Mouse (Mus musculus) gastrocnemius, postnatal 10 days (tissue): ENCODE results near the gene A930009A15Rik. TPM values are rescaled to one million over a fixed set of nuclear protein-coding genes. Genes with fewer than 3 reads are reported as not detected.
A peak's percentile ranks its signal among the peaks of the same experiment; 100 is the strongest.

Source experiments
- DNase-seq: peaks from one replicate; pipeline ENCODE4 v3.0.0; 2021; ENCODE audit warnings: mixed read lengths
- total RNA-seq, 2 experiments: library from RNA; stranded (reverse); gene quantifications; 2 replicates each; pipeline ENCODE4 v1.2.3; 2021

The A930009A15Rik gene
- total RNA-seq, 2 experiments from 2014 or later: not detected

DNA sequence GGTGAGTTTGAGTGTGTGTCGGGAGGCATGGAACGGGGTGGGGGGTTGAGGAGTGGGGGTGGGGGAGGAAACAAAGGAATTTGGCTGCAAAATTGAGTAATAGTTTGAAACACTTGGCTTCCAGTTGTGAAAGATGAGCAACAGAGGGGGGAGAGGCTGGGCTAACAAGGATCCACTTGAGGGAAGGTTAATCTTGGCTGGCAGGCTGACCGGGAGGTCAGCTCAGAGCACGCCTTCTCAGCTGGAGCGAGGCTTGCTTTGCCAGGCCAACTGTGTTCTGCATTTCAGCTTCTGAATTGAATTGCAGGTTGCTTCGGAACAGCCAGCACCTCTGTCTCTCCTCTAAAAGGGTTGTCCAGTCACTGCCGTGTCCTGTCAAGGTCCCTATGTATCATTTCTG lies 9.7 kb downstream of the A930009A15Rik start:
- DNase-seq: peak; percentile 24

- DNase-seq: no peak
These were observed 12.2 kb downstream of the A930009A15Rik start for GRCm38 (mm10) chr10:115581971-115582370.

GRCm38 (mm10) chr10:115583071-115583470 lies 13.3 kb downstream of the A930009A15Rik start:
- DNase-seq: no peak

- no peak for DNase-seq
These were observed 14.9 kb downstream of the A930009A15Rik start for GRCm38 (mm10) chr10:115584656-115585055.

GRCm38 (mm10) chr10:115585491-115586245 lies 15.9 kb downstream of the A930009A15Rik start:
- DNase-seq: no peak

- DNase-seq: no peak
These were observed 16.8 kb downstream of the A930009A15Rik start for GRCm38 (mm10) chr10:115586246-115587231.

- DNase-seq: peak; percentile 54
These were observed 17.6 kb downstream of the A930009A15Rik start, which contains the start of gene Lgr5 for GRCm38 (mm10) chr10:115587301-115587969. Lgr5 (minus strand) TSS chr10:115587780.

DNA sequence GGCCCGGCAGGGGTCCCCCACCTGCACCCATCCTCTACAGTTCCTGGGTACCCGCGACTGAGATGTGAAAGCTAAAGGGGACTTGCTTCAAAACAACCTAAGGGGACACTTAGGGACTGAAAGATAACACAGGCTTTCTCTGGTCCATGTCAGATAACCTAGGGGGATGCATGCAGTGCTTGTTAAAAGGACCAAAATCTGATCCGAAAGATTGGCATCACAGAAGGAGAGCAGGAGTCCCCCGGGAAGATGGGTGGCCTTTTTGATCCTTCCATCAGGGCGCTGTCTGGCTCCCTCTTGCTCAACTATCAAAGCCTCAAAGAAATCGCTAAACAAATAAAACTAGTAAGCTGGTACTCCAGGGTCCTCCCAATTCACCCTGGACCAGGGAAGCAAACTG lies 18.2 kb downstream of the A930009A15Rik start:
- DNase-seq: no peak

DNA sequence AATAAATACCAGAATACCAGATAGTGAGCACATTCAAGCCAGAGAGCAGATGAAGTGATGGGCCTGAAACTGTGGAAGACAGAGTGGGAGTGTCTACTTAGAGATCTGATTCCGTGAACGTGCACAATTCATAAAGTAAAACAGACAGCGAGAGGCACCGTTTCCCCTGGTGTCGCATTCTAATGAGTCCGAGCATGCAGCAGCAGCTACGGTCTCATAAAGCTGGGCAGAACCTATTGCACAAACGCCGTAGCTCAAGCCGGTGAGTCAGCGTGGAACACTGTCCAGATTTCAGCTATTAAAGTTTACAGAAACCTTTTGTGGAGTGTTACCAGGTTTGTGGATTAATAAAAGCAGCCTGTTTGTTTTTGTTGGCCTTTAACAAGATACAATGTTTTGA lies 23.4 kb downstream of the A930009A15Rik start:
- no peak for DNase-seq

DNA sequence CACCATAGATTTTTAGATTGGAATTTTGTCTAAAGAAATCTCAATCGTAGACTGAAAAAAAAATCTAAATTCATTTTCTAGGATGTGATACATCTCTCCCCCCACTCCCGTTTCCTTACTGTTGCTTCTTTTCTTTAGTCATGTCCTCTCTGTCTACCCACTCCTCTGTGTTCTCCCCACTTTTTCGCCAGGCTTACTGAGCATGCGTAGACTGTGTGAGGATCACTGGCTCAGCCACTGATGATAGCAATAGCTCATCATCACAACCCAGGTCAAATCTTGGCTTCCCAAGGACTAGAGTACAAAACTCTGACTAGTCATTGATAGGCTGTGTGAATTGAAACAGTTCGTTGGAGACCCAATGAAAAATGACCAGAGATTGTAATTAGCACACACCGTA lies 23.9 kb downstream of the A930009A15Rik start:
- DNase-seq: no peak

GRCm38 (mm10) chr10:115595748-115596147 lies 26.0 kb downstream of the A930009A15Rik start:
- no peak for DNase-seq

- no peak for DNase-seq
These were observed 47.9 kb downstream of the A930009A15Rik start for GRCm38 (mm10) chr10:115617456-115618287.

DNA sequence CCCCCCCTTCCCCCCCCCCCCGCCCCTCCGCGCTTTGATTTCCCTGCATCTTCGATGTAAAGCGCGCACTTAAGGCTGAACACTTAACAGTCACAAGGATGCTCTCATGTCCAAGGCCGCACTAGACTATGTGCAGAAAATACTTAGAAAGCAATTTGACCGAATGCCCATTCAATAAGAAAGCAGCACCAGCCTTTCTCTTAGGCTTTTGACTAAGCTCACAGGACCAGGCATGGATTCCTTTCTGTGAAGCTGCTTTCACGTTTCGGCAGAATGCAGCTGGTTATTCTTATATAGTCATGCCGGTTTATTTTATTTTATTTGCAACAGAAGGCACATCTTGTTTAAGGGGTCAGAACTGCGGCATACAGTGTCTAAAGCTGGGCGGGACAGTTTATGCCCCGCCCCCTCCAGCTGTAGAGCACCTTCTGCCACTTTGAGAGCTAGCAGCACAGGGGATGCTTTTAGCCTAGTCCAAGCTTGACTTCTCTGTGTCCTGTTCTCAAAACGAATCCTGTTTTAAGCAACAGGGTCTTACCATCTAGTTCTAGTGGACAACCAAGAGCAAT lies 48.6 kb downstream of the A930009A15Rik start:
- no peak for DNase-seq

DNA sequence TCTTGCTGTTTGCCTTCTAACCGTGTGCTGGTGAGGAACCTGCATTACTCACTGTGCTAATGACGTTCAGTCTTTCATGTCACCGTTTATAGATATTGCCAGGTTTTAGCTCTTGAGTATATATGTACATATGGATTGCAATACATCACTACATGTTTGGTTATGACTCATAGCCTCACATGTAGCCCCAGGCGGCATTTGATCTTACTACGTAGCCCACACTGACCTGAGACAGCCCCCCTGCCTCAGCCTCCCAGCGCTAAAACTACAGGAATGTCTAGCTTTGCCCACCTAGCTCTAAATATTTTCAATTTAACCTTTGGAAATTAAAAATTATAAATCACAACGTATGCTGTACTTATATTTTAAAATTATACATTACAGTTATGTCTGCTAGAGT lies 53.7 kb downstream of the A930009A15Rik start:
- no peak for DNase-seq

- DNase-seq: peak; percentile 27
These were observed 54.3 kb downstream of the A930009A15Rik start for GRCm38 (mm10) chr10:115623956-115624671.

GRCm38 (mm10) chr10:115624957-115625356 lies 55.2 kb downstream of the A930009A15Rik start:
- no peak for DNase-seq

DNA sequence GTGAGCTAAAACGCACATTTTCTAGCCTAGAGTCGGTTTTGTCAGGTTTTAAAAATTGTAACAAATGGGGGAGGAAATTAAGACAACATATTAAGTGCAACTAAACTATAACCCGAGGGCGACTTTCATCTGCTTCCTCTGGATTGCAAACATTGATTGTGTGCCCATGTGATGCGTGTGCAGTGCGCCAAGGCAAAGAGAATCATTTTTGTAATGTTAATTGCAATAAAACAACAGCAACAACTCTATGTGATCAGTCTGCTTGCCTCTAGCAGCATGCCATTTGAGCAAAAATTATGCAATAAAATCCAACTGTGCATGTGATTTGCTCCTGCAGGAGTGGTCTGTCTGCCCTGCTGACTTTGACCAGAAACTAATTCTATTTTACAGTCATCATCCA lies 56.9 kb downstream of the A930009A15Rik start:
- DNase-seq: no peak
